Mouse (Mus musculus) C2C12 (cell line): ENCODE measurements around the gene Taz.

Experiments used
- CTCF ChIP-seq: IDR thresholded peaks from one replicate; pipeline ENCODE4 v1.5.1; 2011; ENCODE audit not compliant: control insufficient read depth, insufficient read depth, insufficient read length
- MAX ChIP-seq: IDR thresholded peaks from one replicate; pipeline ENCODE4 v1.6.1; 2011; ENCODE audit warnings: mild to moderate bottlenecking, control low read depth
- MYOG ChIP-seq: IDR thresholded peaks from one replicate; pipeline ENCODE4 v1.6.1; 2011; ENCODE audit not compliant: control insufficient read depth, insufficient read length; ENCODE audit errors: extremely low read depth
- USF1 ChIP-seq: IDR thresholded peaks from one replicate; pipeline ENCODE4 v1.6.1; 2011; ENCODE audit warnings: low read depth, mild to moderate bottlenecking, control low read depth, moderate library complexity

- TF ChIP-seq MAX, result peak; percentile 32
- no peak for TF ChIP-seq CTCF
- no peak for TF ChIP-seq USF1
- TF ChIP-seq MYOG, result no peak
Measured at GRCm38 (mm10) chrX:74270902-74271551, 10.7 kb upstream of the Taz start.
